Mouse (Mus musculus): ENCODE results near the gene Gm10256. TPM values are rescaled to one million over a fixed set of nuclear protein-coding genes. Genes with fewer than 3 reads are reported as not detected.
"Not testable (repeated sequence)": the region's sequence is repeated elsewhere in the genome, so short reads cannot be mapped to it uniquely, and the experiment has no call there.

Gene Gm10256
- polyA plus RNA-seq (2015; fragmentation: Nextera tagmentation; extraction: Ambion mirVana): not detected in 2 replicates

DNA sequence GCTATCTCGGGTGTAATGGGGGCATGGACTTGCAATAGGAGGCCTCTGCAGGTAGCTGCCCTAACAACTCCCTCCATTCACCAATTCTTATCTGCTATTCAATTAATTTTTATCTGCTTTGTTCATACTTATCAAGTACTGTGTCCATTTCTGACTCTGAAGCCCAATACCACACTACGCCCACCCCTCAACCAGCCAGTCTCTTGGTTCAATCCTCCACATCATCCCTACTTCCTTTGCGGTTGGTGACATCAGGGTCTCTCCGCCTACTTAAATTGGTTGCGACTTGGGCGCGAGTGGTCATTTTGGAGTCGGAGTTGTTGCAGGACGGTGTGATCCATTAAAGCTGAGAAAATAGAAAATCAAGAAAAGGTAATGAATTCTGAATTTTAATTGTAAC is at the start of gene Gm10256, which contains the start of gene Rbmy:
TSS of gene Gm10256 (plus strand) at position 320 of the 400 bp plus-strand sequence.
TSS of gene Rbmy (plus strand) at position 301 of the 400 bp plus-strand sequence.
- not testable (repeated sequence) for H3K36me3 ChIP-seq; H3K4me3 ChIP-seq; ATAC-seq (replicated peaks); H3K9ac ChIP-seq (replicated peaks); H3K27ac ChIP-seq (replicated peaks); H3K4me2 ChIP-seq (replicated peaks); H3K9me3 ChIP-seq; H3K27me3 ChIP-seq; H3K4me1 ChIP-seq
- WGBS: no CpG with 5 or more reads among the region's 9 CpGs

DNA sequence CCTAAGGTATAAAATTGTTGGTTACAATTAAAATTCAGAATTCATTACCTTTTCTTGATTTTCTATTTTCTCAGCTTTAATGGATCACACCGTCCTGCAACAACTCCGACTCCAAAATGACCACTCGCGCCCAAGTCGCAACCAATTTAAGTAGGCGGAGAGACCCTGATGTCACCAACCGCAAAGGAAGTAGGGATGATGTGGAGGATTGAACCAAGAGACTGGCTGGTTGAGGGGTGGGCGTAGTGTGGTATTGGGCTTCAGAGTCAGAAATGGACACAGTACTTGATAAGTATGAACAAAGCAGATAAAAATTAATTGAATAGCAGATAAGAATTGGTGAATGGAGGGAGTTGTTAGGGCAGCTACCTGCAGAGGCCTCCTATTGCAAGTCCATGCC is 34.4 kb upstream of the Gm10256 start, which contains the start of gene Gm4064:
TSS of gene Gm4064 (minus strand) at position 101 of the 400 bp plus-strand sequence.
- H3K4me3 ChIP-seq; H3K27me3 ChIP-seq; H3K9ac ChIP-seq (replicated peaks); ATAC-seq (replicated peaks); H3K36me3 ChIP-seq; H3K4me1 ChIP-seq; H3K4me2 ChIP-seq (replicated peaks); H3K9me3 ChIP-seq; H3K27ac ChIP-seq (replicated peaks): not testable (repeated sequence)
- no CpG with 5 or more reads among the region's 8 CpGs for WGBS

- not testable (repeated sequence) for H3K4me3 ChIP-seq; H3K36me3 ChIP-seq; H3K27ac ChIP-seq (replicated peaks); H3K9me3 ChIP-seq; H3K4me1 ChIP-seq; H3K9ac ChIP-seq (replicated peaks); H3K27me3 ChIP-seq; ATAC-seq (replicated peaks); H3K4me2 ChIP-seq (replicated peaks)
- WGBS: no CpG with 5 or more reads among the region's 9 CpGs
Observed at GRCm38 (mm10) chrY:2900689-2901088, 70.2 kb downstream of the Gm10256 start, which contains the start of gene Gm10352. Gene Gm10352 (plus strand): TSS chrY:2900989.

Other genes starting within 250 kb of the Gm10256 start
- not detected in 2 replicates for gene H2al2c, start 231.6 kb upstream of the Gm10256 start, polyA plus RNA-seq (2015; fragmentation: Nextera tagmentation; extraction: Ambion mirVana)
- not detected in 2 replicates for gene Sry, start 167.0 kb upstream of the Gm10256 start, polyA plus RNA-seq (2015; fragmentation: Nextera tagmentation; extraction: Ambion mirVana)
- gene H2al2b, start 110.0 kb upstream of the Gm10256 start, polyA plus RNA-seq (2015; fragmentation: Nextera tagmentation; extraction: Ambion mirVana): not detected in 2 replicates
- gene Gm4064, start 34.5 kb upstream of the Gm10256 start, polyA plus RNA-seq (2015; fragmentation: Nextera tagmentation; extraction: Ambion mirVana): not detected in 2 replicates
- gene Rbmy, start within 50 bp of the Gm10256 start, polyA plus RNA-seq (2015; fragmentation: Nextera tagmentation; extraction: Ambion mirVana): not detected in 2 replicates
- gene Gm10352, start 70.3 kb downstream of the Gm10256 start, polyA plus RNA-seq (2015; fragmentation: Nextera tagmentation; extraction: Ambion mirVana): 0.11 TPM in 1 of 2 replicates, not detected in the other
- not detected in 2 replicates for gene Gm29289, start 101.9 kb downstream of the Gm10256 start, polyA plus RNA-seq (2015; fragmentation: Nextera tagmentation; extraction: Ambion mirVana)